Mouse (Mus musculus): ENCODE data around the gene Lrfn4. TPM values are rescaled to one million over a fixed set of nuclear protein-coding genes. Genes with fewer than 3 reads are reported as not detected.

The Lrfn4 gene
- polyA plus RNA-seq, 1 experiment from 2014 or later, result 13.3 TPM

GRCm38 (mm10) chr19:4573241-4573640 is 42.2 kb downstream of the Lrfn4 start:
- WGBS, result 91% methylated on average over 1 of the region's 1 CpGs
- no peak overlapping the region for H3K4me3 ChIP-seq (replicated peaks)
- H3K4me2 ChIP-seq, result no peak overlapping the region
- H3K27ac ChIP-seq, result no peak overlapping the region
- H3K36me3 ChIP-seq (replicated peaks), result no peaks in the 10 kb centered on the region
- ATAC-seq (ENCODE audit: low FRiP score), result no peak
- no peaks in the 10 kb centered on the region for H3K9me3 ChIP-seq
- no peak overlapping the region for H3K9ac ChIP-seq
- no peaks in the 10 kb centered on the region for H3K27me3 ChIP-seq
- peaks cover 6% of the 10 kb centered on the region; the same call in 1 of the 2 replicates for H3K4me1 ChIP-seq

- Histone ChIP-seq H3K27me3 (no peaks in the 10 kb centered on the region), H3K4me3 (replicated peaks) (no peak overlapping the region), H3K4me2 (no peak overlapping the region), H3K9me3 (no peaks in the 10 kb centered on the region), H3K9ac (no peak overlapping the region), H3K27ac (no peak overlapping the region), H3K36me3 (replicated peaks) (no peaks in the 10 kb centered on the region), H3K4me1 (peaks cover 6% of the 10 kb centered on the region; the same call in 1 of the 2 replicates)
- no peak for ATAC-seq (ENCODE audit: low FRiP score)
- WGBS, result 84% methylated on average over 8 of the region's 8 CpGs
Observed at GRCm38 (mm10) chr19:4572467-4572866, 43.0 kb downstream of the Lrfn4 start.

- Histone ChIP-seq H3K27me3 (no peaks in the 10 kb centered on the region), H3K4me3 (replicated peaks) (no peak overlapping the region), H3K27ac (peak overlapping the region; percentile 43; the same call in 1 of the 2 replicates), H3K9ac (no peak overlapping the region), H3K9me3 (no peaks in the 10 kb centered on the region), H3K4me1 (peaks cover 6% of the 10 kb centered on the region; the same call in 1 of the 2 replicates), H3K36me3 (replicated peaks) (no peaks in the 10 kb centered on the region), H3K4me2 (no peak overlapping the region)
- ATAC-seq (ENCODE audit: low FRiP score), result no peak
- WGBS, result 51% methylated on average over 4 of the region's 4 CpGs
Observed at GRCm38 (mm10) chr19:4572061-4572460, 43.4 kb downstream of the Lrfn4 start.

- Histone ChIP-seq H3K36me3 (replicated peaks) (no peaks in the 10 kb centered on the region), H3K27me3 (no peaks in the 10 kb centered on the region), H3K9ac (no peak overlapping the region), H3K27ac (peak overlapping the region; percentile 43), H3K9me3 (no peaks in the 10 kb centered on the region), H3K4me2 (no peak overlapping the region), H3K4me1 (peaks cover 6% of the 10 kb centered on the region; the same call in 1 of the 2 replicates), H3K4me3 (replicated peaks) (no peak overlapping the region)
- WGBS, result 37% methylated on average over 1 of the region's 1 CpGs
- no peak for ATAC-seq (ENCODE audit: low FRiP score)
Observed at GRCm38 (mm10) chr19:4571658-4572057, 43.8 kb downstream of the Lrfn4 start.

- no peaks in the 10 kb centered on the region for H3K36me3 ChIP-seq (replicated peaks)
- no peak overlapping the region for H3K27ac ChIP-seq
- H3K4me2 ChIP-seq, result no peak overlapping the region
- no peak for ATAC-seq (ENCODE audit: low FRiP score)
- no peaks in the 10 kb centered on the region for H3K9me3 ChIP-seq
- H3K4me1 ChIP-seq, result peaks cover 6% of the 10 kb centered on the region; the same call in 1 of the 2 replicates
- no peak overlapping the region for H3K4me3 ChIP-seq (replicated peaks)
- WGBS, result 85% methylated on average over 6 of the region's 6 CpGs
- no peak overlapping the region for H3K9ac ChIP-seq
- no peaks in the 10 kb centered on the region for H3K27me3 ChIP-seq
Observed at GRCm38 (mm10) chr19:4570815-4571214, 44.7 kb downstream of the Lrfn4 start.

- Histone ChIP-seq H3K4me1 (peaks cover 6% of the 10 kb centered on the region; the same call in 1 of the 2 replicates), H3K36me3 (replicated peaks) (no peaks in the 10 kb centered on the region), H3K4me2 (no peak overlapping the region), H3K27me3 (no peaks in the 10 kb centered on the region), H3K9ac (no peak overlapping the region), H3K4me3 (replicated peaks) (no peak overlapping the region), H3K9me3 (no peaks in the 10 kb centered on the region), H3K27ac (no peak overlapping the region)
- ATAC-seq (ENCODE audit: low FRiP score), result no peak
- 86% methylated on average over 11 of the region's 11 CpGs for WGBS
Observed at GRCm38 (mm10) chr19:4570237-4570613, 45.2 kb downstream of the Lrfn4 start.

GRCm38 (mm10) chr19:4569356-4570236 is 45.9 kb downstream of the Lrfn4 start:
- Histone ChIP-seq H3K4me3 (replicated peaks) (no peak overlapping the region), H3K4me1 (peaks cover 6% of the 10 kb centered on the region; the same call in 1 of the 2 replicates), H3K4me2 (no peak overlapping the region), H3K27me3 (no peaks in the 10 kb centered on the region), H3K36me3 (replicated peaks) (no peaks in the 10 kb centered on the region), H3K9ac (no peak overlapping the region), H3K9me3 (no peaks in the 10 kb centered on the region), H3K27ac (no peak overlapping the region)
- no peak for ATAC-seq (ENCODE audit: low FRiP score)
- WGBS, result 81% methylated on average over 17 of the region's 17 CpGs

- Histone ChIP-seq H3K27ac (no peak overlapping the region), H3K9me3 (no peaks in the 10 kb centered on the region), H3K36me3 (replicated peaks) (no peaks in the 10 kb centered on the region), H3K4me1 (peaks cover 6% of the 10 kb centered on the region; the same call in 1 of the 2 replicates), H3K27me3 (no peaks in the 10 kb centered on the region), H3K9ac (no peak overlapping the region), H3K4me3 (replicated peaks) (no peak overlapping the region), H3K4me2 (no peak overlapping the region)
- 72% methylated on average over 4 of the region's 4 CpGs for WGBS
- ATAC-seq (ENCODE audit: low FRiP score), result no peak
Observed at GRCm38 (mm10) chr19:4568832-4569231, 46.6 kb downstream of the Lrfn4 start.

- no peak for ATAC-seq (ENCODE audit: low FRiP score)
- Histone ChIP-seq H3K4me1 (peaks cover 6% of the 10 kb centered on the region; the same call in 1 of the 2 replicates), H3K9me3 (no peaks in the 10 kb centered on the region), H3K4me2 (no peak overlapping the region), H3K27ac (no peak overlapping the region), H3K36me3 (replicated peaks) (no peaks in the 10 kb centered on the region), H3K27me3 (no peaks in the 10 kb centered on the region), H3K4me3 (replicated peaks) (no peak overlapping the region), H3K9ac (no peak overlapping the region)
- 94% methylated on average over 2 of the region's 2 CpGs for WGBS
Observed at GRCm38 (mm10) chr19:4567665-4568064, 47.8 kb downstream of the Lrfn4 start.

- Histone ChIP-seq H3K9ac (no peak overlapping the region), H3K9me3 (no peaks in the 10 kb centered on the region), H3K4me1 (peaks cover 3% of the 10 kb centered on the region; the same call in 1 of the 2 replicates), H3K27ac (no peak overlapping the region), H3K4me3 (replicated peaks) (no peak overlapping the region), H3K27me3 (no peaks in the 10 kb centered on the region), H3K4me2 (no peak overlapping the region), H3K36me3 (replicated peaks) (no peaks in the 10 kb centered on the region)
- ATAC-seq (ENCODE audit: low FRiP score), result no peak
- WGBS, result 83% methylated on average over 2 of the region's 2 CpGs
Observed at GRCm38 (mm10) chr19:4566880-4567279, 48.6 kb downstream of the Lrfn4 start.

GRCm38 (mm10) chr19:4565678-4566077 is 49.8 kb downstream of the Lrfn4 start:
- no peaks in the 10 kb centered on the region for H3K9me3 ChIP-seq
- no peak overlapping the region for H3K27ac ChIP-seq
- no peak for ATAC-seq (ENCODE audit: low FRiP score)
- H3K4me2 ChIP-seq, result no peak overlapping the region
- H3K27me3 ChIP-seq, result no peaks in the 10 kb centered on the region
- no peaks in the 10 kb centered on the region for H3K4me1 ChIP-seq
- H3K9ac ChIP-seq, result no peak overlapping the region
- 85% methylated on average over 5 of the region's 5 CpGs for WGBS
- H3K4me3 ChIP-seq (replicated peaks), result no peak overlapping the region
- H3K36me3 ChIP-seq (replicated peaks), result no peaks in the 10 kb centered on the region
